Mouse (Mus musculus) limb, embryonic 11.5 days (tissue): ENCODE data around the gene 1700029F12Rik. TPM values are rescaled to one million over a fixed set of nuclear protein-coding genes. Genes with fewer than 3 reads are reported as not detected.

ENCODE experiments used
- ATAC-seq: fragments of 200-750 bp; cut with Nextera tagmentation; 2 replicates; pipeline ENCODE4 v1.8.0; 2017; ENCODE audit warnings: low read depth; ENCODE audit not compliant: insufficient number of reproducible peaks, low FRiP score, low TSS enrichment
- DNase-seq: peaks from one replicate; pipeline ENCODE4 v3.0.0-alpha.2; 2015; ENCODE audit warnings: low spot score
- H3K27ac ChIP-seq: fragments of 300-500 bp; sonication (generic); replicated peaks from 2 replicates; pipeline ENCODE4 v1.5.1; 2014; ENCODE audit warnings: low read depth, mild to moderate bottlenecking, low read length
- H3K27me3 ChIP-seq: fragments of 300-500 bp; sonication (generic); 2 replicates; pipeline ENCODE4 v1.6.1; 2014; ENCODE audit warnings: mild to moderate bottlenecking, low read length, mixed read lengths; ENCODE audit not compliant: control insufficient read depth, insufficient read depth
- H3K36me3 ChIP-seq: fragments of 300-500 bp; sonication (generic); 2 replicates; pipeline ENCODE4 v1.6.1; 2014; ENCODE audit warnings: mild to moderate bottlenecking, low read length, moderate library complexity, mixed read lengths; ENCODE audit not compliant: control insufficient read depth, insufficient read depth
- H3K4me1 ChIP-seq: fragments of 300-500 bp; sonication (generic); 2 replicates; pipeline ENCODE4 v1.6.1; 2014; ENCODE audit warnings: low read length, mixed read lengths; ENCODE audit not compliant: control insufficient read depth, insufficient read depth
- H3K4me2 ChIP-seq: fragments of 300-500 bp; sonication (generic); 2 replicates; pipeline ENCODE4 v1.6.1; 2014; ENCODE audit warnings: low read depth, mild to moderate bottlenecking, moderate library complexity; ENCODE audit not compliant: severe bottlenecking
- H3K4me3 ChIP-seq: fragments of 300-500 bp; sonication (generic); 2 replicates; pipeline ENCODE4 v1.5.1; 2014; ENCODE audit warnings: low read depth, low read length
- H3K9ac ChIP-seq: fragments of 300-500 bp; sonication (generic); 2 replicates; pipeline ENCODE4 v1.6.1; 2014; ENCODE audit warnings: mild to moderate bottlenecking, low read length
- H3K9me3 ChIP-seq: fragments of 300-500 bp; sonication (generic); 2 replicates; pipeline ENCODE4 v1.6.1; 2016; ENCODE audit warnings: low read length; ENCODE audit not compliant: control insufficient read depth
- WGBS: fragments of 180-500 bp; shearing (Covaris S2); extraction: QIAGEN DNeasy Blood & Tissue Kit; methylation state at CpG from one replicate; pipeline ENCODE4 v1.1.7; 2014; 5-methylcytosine and 5-hydroxymethylcytosine counted together
- polyA plus RNA-seq: library from polyadenylated mRNA; unstranded; fragments of >200 nt; fragmentation: Nextera tagmentation; extraction: Ambion mirVana; gene quantifications from 2 replicates; pipeline ENCODE4 v1.2.1, GENCODE M21; 2014

The 1700029F12Rik gene
- polyA plus RNA-seq, 1 experiment from 2014 or later = not detected

- Histone ChIP-seq H3K4me2 (no peak overlapping the region), H3K27ac (no peak overlapping the region), H3K9ac (no peak overlapping the region), H3K27me3 (no peaks in the 10 kb centered on the region), H3K4me3 (no peak overlapping the region), H3K4me1 (no peaks in the 10 kb centered on the region), H3K9me3 (no peaks in the 10 kb centered on the region), H3K36me3 (no peaks in the 10 kb centered on the region)
- 95% methylated on average over 4 of the region's 4 CpGs for WGBS
- ATAC-seq (no peak), DNase-seq (no peak)
Measured at GRCm38 (mm10) chr13:96973318-96973717, 60.8 kb downstream of the 1700029F12Rik start.

Other genes with a start within 250 kb of the 1700029F12Rik start
- 0.23 and 0.24 TPM in 2 replicates for gene Gcnt4, start 109.7 kb downstream of the 1700029F12Rik start, polyA plus RNA-seq
- 6.1 and 8.0 TPM in 2 replicates for gene Fam169a, start 32.9 kb upstream of the 1700029F12Rik start, polyA plus RNA-seq
- 1.7 and 2.4 TPM in 2 replicates for gene Gm6169, start 64.9 kb upstream of the 1700029F12Rik start, polyA plus RNA-seq
- gene Gfm2, start 103.6 kb upstream of the 1700029F12Rik start, polyA plus RNA-seq = 33.0 and 36.6 TPM in 2 replicates
- 79.1 and 82.7 TPM in 2 replicates for gene Nsa2, start 103.6 kb upstream of the 1700029F12Rik start, polyA plus RNA-seq
- gene Hexb, start 164.0 kb upstream of the 1700029F12Rik start, polyA plus RNA-seq = 20.8 and 22.2 TPM in 2 replicates
- 6.7 and 7.3 TPM in 2 replicates for gene Enc1, start 206.7 kb upstream of the 1700029F12Rik start, polyA plus RNA-seq